Mouse (Mus musculus) hindbrain, embryonic 10.5 days (tissue): Measurements from ENCODE around the gene Sparc. TPM values are rescaled to one million over a fixed set of nuclear protein-coding genes. Genes with fewer than 3 reads are reported as not detected.

Source experiments
- DNase-seq: peaks from one replicate; pipeline ENCODE4 v3.0.0-alpha.2; 2017; ENCODE audit warnings: low spot score
- H3K27ac ChIP-seq: fragments of 300-500 bp; sonication (generic); 2 replicates; pipeline ENCODE4 v1.5.1; 2016; ENCODE audit warnings: mild to moderate bottlenecking, moderate library complexity
- H3K27me3 ChIP-seq: fragments of 300-500 bp; sonication (generic); 2 replicates; pipeline ENCODE4 v1.6.1; 2016; ENCODE audit warnings: mild to moderate bottlenecking; ENCODE audit not compliant: poor library complexity, insufficient read depth, severe bottlenecking
- H3K36me3 ChIP-seq: fragments of 300-500 bp; sonication (generic); 2 replicates; pipeline ENCODE4 v1.6.1; 2016; ENCODE audit warnings: mild to moderate bottlenecking, moderate library complexity
- H3K4me1 ChIP-seq: fragments of 300-500 bp; sonication (generic); replicated peaks from 2 replicates; pipeline ENCODE4 v1.6.1; 2016; ENCODE audit warnings: mild to moderate bottlenecking
- H3K4me3 ChIP-seq: fragments of 300-500 bp; sonication (generic); 2 replicates; pipeline ENCODE4 v1.5.1; 2016; ENCODE audit warnings: mild to moderate bottlenecking, moderate library complexity
- H3K9me3 ChIP-seq: fragments of 300-500 bp; sonication (generic); 2 replicates; pipeline ENCODE4 v1.6.1; 2016; ENCODE audit warnings: mild to moderate bottlenecking, moderate library complexity
- WGBS: fragments of 180-500 bp; shearing (Covaris S2); methylation state at CpG from one replicate; pipeline ENCODE4 v1.1.7; 2016; 5-methylcytosine and 5-hydroxymethylcytosine counted together
- polyA plus RNA-seq: library from polyadenylated mRNA; unstranded; fragments of >200 nt; fragmentation: Nextera tagmentation; extraction: Ambion mirVana; gene quantifications from 2 replicates; pipeline ENCODE4 v1.2.1, GENCODE M21; 2016

Gene Sparc
- polyA plus RNA-seq, 1 experiment from 2014 or later, result 454 TPM

DNA sequence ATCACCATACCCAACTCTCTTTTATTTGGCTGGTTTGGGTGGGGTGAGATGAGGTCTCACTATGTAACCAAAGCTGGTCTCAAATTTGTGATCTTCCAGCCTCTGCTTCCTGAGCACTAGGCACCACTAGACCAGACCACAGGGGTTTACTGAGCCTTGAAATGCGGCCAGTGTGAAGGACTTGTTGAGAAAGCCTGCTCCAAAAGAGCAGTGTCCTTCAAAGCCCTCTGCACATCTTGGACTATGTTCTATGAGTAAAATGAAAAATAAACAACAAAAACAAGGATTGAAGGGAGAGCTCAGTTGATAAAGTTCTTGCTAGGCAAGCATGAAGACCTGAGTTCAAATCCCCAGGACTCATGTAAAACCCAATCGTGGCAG lies 9.6 kb downstream of the Sparc start:
- H3K27ac ChIP-seq, result no peak overlapping the region
- WGBS, result 96% methylated on average over 2 of the region's 2 CpGs
- H3K36me3 ChIP-seq, result peaks cover 50% of the 10 kb centered on the region
- no peaks in the 10 kb centered on the region for H3K27me3 ChIP-seq
- H3K9me3 ChIP-seq, result no peaks in the 10 kb centered on the region
- DNase-seq, result no peak
- H3K4me1 ChIP-seq, result peaks cover 30% of the 10 kb centered on the region
- H3K4me3 ChIP-seq, result no peak overlapping the region

GRCm38 (mm10) chr11:55412680-55413415 lies 10.1 kb downstream of the Sparc start:
- Histone ChIP-seq H3K9me3 (no peaks in the 10 kb centered on the region), H3K4me1 (peaks cover 25% of the 10 kb centered on the region), H3K4me3 (no peak overlapping the region), H3K36me3 (peaks cover 55% of the 10 kb centered on the region), H3K27me3 (no peaks in the 10 kb centered on the region), H3K27ac (no peak overlapping the region)
- 93% methylated on average over 10 of the region's 10 CpGs for WGBS
- no peak for DNase-seq

GRCm38 (mm10) chr11:55412034-55412433 lies 10.9 kb downstream of the Sparc start:
- peaks cover 17% of the 10 kb centered on the region; the same call in 1 of the 2 replicates for H3K4me1 ChIP-seq
- DNase-seq, result no peak
- whole genome bisulfite sequencing, result 86% methylated on average over 7 of the region's 7 CpGs
- peaks cover 64% of the 10 kb centered on the region for H3K36me3 ChIP-seq
- H3K27ac ChIP-seq, result no peak overlapping the region
- peaks cover 3% of the 10 kb centered on the region; the same call in 1 of the 2 replicates for H3K9me3 ChIP-seq
- no peaks in the 10 kb centered on the region for H3K27me3 ChIP-seq
- no peak overlapping the region for H3K4me3 ChIP-seq

DNA sequence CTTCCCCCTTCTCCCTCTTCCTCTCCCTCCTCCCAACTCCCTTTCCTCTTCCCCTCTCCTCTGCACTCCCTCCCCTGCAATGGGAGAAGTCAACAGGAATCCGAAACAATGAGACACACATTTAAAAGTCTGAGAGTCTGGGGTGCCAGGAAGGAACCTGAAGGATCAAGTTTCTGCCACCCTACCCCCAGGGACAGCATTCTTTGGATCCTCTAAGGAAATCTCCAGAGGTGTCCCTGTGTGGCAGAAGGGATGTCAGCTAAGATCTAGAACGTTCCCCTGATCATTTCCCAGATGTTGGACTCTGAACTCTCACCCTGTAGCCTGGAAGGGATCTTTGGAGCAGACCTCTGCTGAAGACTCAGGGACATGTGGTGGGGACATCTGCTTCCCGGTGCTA lies 12.5 kb downstream of the Sparc start:
- Histone ChIP-seq H3K4me3 (no peak overlapping the region), H3K27me3 (no peaks in the 10 kb centered on the region), H3K36me3 (peaks cover 79% of the 10 kb centered on the region), H3K27ac (peak overlapping the region; percentile 56; the same call in 1 of the 2 replicates), H3K9me3 (peaks cover 3% of the 10 kb centered on the region; the same call in 1 of the 2 replicates), H3K4me1 (peaks cover 17% of the 10 kb centered on the region; the same call in 1 of the 2 replicates)
- no peak for DNase-seq
- WGBS, result 65% methylated on average over 3 of the region's 3 CpGs

DNA sequence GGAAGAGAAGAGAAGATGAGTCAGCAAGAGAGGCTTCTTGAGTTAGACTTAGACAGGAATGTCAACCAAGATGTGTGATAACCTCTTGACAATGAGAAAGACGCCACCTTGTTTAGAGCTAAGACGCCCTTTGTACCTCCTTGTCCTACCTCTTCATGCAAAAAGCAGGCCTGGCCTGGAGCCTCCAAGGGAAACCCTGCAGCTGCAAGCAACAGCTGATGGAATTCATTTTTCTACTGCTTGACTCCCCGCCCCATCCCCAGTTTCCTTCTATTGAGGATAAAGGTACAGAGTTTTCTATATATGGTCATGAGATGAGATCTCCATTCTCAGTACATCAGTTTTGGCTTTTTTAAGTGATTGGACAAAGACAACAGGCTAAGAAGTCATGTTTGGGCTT lies 13.0 kb downstream of the Sparc start:
- Histone ChIP-seq H3K27me3 (no peaks in the 10 kb centered on the region), H3K36me3 (peaks cover 82% of the 10 kb centered on the region), H3K4me3 (no peak overlapping the region), H3K27ac (no peak overlapping the region), H3K4me1 (peaks cover 12% of the 10 kb centered on the region; the same call in 1 of the 2 replicates), H3K9me3 (peaks cover 3% of the 10 kb centered on the region; the same call in 1 of the 2 replicates)
- WGBS, result 91% methylated on average over 3 of the region's 3 CpGs
- DNase-seq, result no peak

DNA sequence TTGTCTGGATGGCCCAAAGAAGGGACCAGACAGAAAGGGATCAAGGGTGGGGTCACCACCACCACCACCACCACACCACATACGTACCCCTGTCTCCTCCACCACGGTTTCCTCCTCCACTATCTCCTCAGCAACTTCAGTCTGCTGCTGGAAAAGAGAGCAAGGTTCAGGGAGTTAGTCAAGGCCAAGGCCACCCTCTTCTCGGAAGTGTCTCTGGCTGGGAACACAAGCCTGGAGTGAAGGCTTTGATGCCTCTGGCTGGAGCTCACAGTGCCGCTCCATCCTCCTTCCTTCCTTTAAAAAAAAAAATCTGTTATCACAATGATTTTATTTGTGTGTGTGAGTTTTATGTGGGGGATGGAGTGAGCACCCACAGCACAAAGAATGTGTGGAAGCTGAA lies 15.8 kb downstream of the Sparc start:
- peaks cover 7% of the 10 kb centered on the region; the same call in 1 of the 2 replicates for H3K4me1 ChIP-seq
- peaks cover 3% of the 10 kb centered on the region; the same call in 1 of the 2 replicates for H3K9me3 ChIP-seq
- DNase-seq, result no peak
- no peak overlapping the region for H3K4me3 ChIP-seq
- no peak overlapping the region for H3K27ac ChIP-seq
- H3K27me3 ChIP-seq, result no peaks in the 10 kb centered on the region
- H3K36me3 ChIP-seq, result peaks cover 91% of the 10 kb centered on the region
- WGBS, result 95% methylated on average over 4 of the region's 4 CpGs

DNA sequence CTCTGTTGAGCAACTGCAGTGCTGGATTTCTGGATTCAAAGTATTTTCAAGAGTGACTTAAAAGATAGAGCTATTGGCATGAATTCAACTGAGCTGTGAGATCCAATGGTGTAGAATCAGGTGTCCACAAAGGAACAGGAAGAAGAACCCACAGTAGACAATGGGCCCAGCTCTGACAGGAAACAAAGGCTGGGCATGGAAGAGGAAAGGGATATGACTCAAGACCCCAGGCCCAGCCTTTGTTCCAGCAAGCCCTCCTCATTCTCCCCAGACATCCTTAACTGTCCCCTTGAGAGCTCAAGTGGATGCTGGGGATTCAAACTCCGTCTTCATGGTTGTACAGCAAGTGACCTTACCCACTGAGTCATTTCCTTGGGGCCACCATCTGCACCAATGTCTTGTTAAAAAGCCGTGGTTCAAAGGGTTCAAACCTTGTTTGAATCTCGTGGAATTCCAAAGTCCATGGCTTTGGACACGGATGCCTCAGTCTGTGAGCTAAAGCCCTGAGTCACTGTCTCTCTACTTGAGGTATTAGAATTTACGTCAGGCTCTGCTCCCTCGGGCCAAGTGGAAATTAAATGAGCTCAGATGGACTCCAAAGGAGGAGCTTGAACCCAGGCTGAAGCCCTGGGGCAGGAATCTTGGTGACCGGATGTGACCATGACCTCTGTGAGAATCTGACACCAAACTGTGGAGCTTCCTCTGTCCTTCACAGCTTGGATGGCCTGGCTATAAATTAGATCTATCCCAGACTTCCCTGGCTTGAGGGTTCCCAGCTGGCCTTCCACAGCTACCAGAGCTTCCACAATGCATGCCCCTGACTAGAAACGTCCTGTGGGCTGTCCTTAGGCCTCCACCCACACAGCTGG lies 17.1 kb downstream of the Sparc start:
- 74% methylated on average over 8 of the region's 8 CpGs for WGBS
- no peak for DNase-seq
- Histone ChIP-seq H3K4me1 (peaks cover 4% of the 10 kb centered on the region; the same call in 1 of the 2 replicates), H3K27ac (0 out of 2 replicates have a peak overlapping the region, but pooled peaks have one; percentile 6), H3K36me3 (peaks cover 99% of the 10 kb centered on the region), H3K9me3 (peaks cover 3% of the 10 kb centered on the region; the same call in 1 of the 2 replicates), H3K4me3 (no peak overlapping the region), H3K27me3 (no peaks in the 10 kb centered on the region)

DNA sequence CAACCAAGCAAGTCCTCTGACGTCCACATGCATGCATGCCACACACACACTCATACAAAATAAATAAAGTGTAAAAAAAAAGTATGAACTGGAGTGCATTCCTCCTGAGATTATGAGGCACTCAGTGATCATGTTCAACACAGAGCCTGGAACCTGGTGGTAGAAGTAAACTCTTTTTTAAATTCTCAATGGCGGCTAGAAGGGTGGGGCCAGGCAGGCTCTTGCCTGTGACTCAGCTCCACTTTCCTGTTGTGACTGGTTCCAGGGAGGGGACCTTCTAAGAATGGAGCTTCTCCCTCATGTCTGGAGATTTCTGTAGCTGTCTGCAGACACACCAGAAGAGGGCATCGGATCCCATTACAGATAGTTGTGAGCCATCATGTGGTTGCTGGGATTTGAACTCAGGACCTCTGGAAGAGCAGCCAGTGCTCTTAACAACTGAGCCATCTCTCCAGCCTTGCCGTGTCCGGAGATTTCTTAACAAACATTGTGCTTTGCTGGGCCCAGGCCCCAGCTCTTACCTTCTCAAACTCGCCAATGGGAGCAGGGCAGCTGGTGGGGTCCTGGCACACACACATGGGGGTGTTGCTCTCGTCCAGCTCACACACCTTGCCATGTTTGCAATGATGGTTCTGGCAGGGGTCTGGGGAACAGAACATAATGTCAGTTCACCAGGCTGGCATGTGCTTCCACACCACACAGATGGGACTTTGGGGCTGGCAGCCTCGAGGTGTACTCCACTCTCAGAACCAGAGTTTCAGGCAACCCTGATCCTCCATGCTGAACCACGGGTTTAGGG lies 18.1 kb downstream of the Sparc start:
- DNase-seq, result no peak
- peaks cover 3% of the 10 kb centered on the region; the same call in 1 of the 2 replicates for H3K9me3 ChIP-seq
- H3K4me1 ChIP-seq, result no peaks in the 10 kb centered on the region
- H3K4me3 ChIP-seq, result no peak overlapping the region
- WGBS, result 89% methylated on average over 9 of the region's 9 CpGs
- H3K36me3 ChIP-seq, result peaks cover 97% of the 10 kb centered on the region
- H3K27ac ChIP-seq, result no peak overlapping the region
- no peaks in the 10 kb centered on the region for H3K27me3 ChIP-seq

GRCm38 (mm10) chr11:55400863-55401262 lies 22.1 kb downstream of the Sparc start:
- H3K4me1 ChIP-seq, result no peaks in the 10 kb centered on the region

DNA sequence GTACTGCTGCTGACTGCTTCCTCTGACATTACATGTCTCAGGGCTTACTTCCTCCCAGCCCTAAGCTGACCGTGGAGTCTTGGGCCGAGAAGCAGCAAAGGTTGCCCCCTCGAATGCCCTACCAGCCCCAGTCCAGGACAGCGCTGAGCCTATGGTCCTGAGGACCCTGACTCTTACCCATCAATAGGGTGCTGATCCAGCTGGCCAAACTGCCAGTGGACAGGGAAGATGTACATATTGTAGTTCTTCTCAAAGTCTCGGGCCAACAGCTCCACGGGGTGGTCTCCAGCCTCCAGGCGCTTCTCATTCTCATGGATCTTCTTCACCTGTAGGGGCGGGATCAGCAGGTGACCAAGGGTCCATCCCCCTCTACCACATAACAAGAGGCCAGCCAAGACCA lies 24.6 kb downstream of the Sparc start:
- Histone ChIP-seq H3K4me3 (no peak overlapping the region), H3K27ac (no peak overlapping the region), H3K4me1 (no peaks in the 10 kb centered on the region), H3K36me3 (peaks cover 75% of the 10 kb centered on the region), H3K27me3 (no peaks in the 10 kb centered on the region), H3K9me3 (no peaks in the 10 kb centered on the region)
- 93% methylated on average over 8 of the region's 8 CpGs for WGBS
- no peak for DNase-seq

More at GRCm38 (mm10) chr11:55400863-55401262, 22.1 kb downstream of the Sparc start:
- Histone ChIP-seq H3K36me3 (peaks cover 87% of the 10 kb centered on the region), H3K4me3 (no peak overlapping the region), H3K9me3 (no peaks in the 10 kb centered on the region), H3K27me3 (no peaks in the 10 kb centered on the region), H3K27ac (no peak overlapping the region)
- DNase-seq, result no peak
- 95% methylated on average over 2 of the region's 2 CpGs for WGBS

DNA sequence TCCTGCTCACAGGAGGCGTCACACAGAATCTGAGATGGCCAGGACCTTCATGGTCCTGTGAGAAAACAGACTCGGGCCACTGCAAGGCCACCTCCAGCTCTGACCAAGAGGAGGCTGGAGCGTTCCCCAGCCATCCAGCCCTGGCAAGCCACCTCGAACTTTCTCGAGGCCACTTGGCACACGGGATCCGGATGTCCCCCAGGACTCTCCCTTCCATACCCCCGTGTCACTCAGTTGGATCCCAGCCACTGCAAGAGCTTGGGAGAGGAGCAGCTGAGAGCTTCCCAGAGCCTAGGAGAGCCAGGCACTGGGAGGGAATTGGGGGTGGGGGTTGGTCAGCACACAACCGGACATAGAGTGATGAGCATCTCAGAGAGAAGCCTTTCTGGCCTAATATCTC lies 25.5 kb downstream of the Sparc start:
- Histone ChIP-seq H3K27ac (no peak overlapping the region), H3K4me1 (peaks cover 2% of the 10 kb centered on the region; the same call in 1 of the 2 replicates), H3K4me3 (no peak overlapping the region), H3K36me3 (peaks cover 65% of the 10 kb centered on the region), H3K27me3 (no peaks in the 10 kb centered on the region), H3K9me3 (no peaks in the 10 kb centered on the region)
- WGBS, result 86% methylated on average over 9 of the region's 9 CpGs
- DNase-seq, result no peak

GRCm38 (mm10) chr11:55397036-55397435 lies 25.9 kb downstream of the Sparc start:
- H3K4me3 ChIP-seq, result no peak overlapping the region
- DNase-seq, result no peak
- H3K36me3 ChIP-seq, result peaks cover 61% of the 10 kb centered on the region
- peaks cover 5% of the 10 kb centered on the region; the same call in 1 of the 2 replicates for H3K4me1 ChIP-seq
- H3K27ac ChIP-seq, result no peak overlapping the region
- H3K27me3 ChIP-seq, result no peaks in the 10 kb centered on the region
- 82% methylated on average over 2 of the region's 2 CpGs for WGBS
- no peaks in the 10 kb centered on the region for H3K9me3 ChIP-seq
